Mouse (Mus musculus) ES-E14 (cell line): ENCODE data around the gene Tex261. TPM values are rescaled to one million over a fixed set of nuclear protein-coding genes. Genes with fewer than 3 reads are reported as not detected.

Experiments used
- DNase-seq: peaks from one replicate; pipeline ENCODE4 v3.0.0-alpha.2; 2013; ENCODE audit warnings: low read depth, low spot score
- H3K27ac ChIP-seq: 2 replicates; pipeline ENCODE4 v1.5.1; 2012; ENCODE audit warnings: low read depth, mild to moderate bottlenecking, low read length, moderate library complexity, mixed read lengths; ENCODE audit not compliant: poor library complexity, insufficient read depth, severe bottlenecking
- H3K36me3 ChIP-seq: 2 replicates; pipeline ENCODE4 v1.6.1; 2012; ENCODE audit warnings: mild to moderate bottlenecking, low read length, moderate library complexity, mixed read lengths; ENCODE audit not compliant: control insufficient read depth, poor library complexity, insufficient read depth, severe bottlenecking
- H3K4me1 ChIP-seq, 2 experiments: fragments of 150-350 bp in 1 of 2; sonication (generic) in 1 of 2; 2 replicates each; pipeline ENCODE4 v1.6.1; 2012; ENCODE audit warnings: low read length in 2 of 2, mild to moderate bottlenecking in 1 of 2, mixed read lengths in 1 of 2; ENCODE audit not compliant: control insufficient read depth in 2 of 2, insufficient read depth in 2 of 2, poor library complexity in 1 of 2
- H3K4me3 ChIP-seq, 2 experiments: fragments of 150-350 bp in 1 of 2; sonication (generic) in 1 of 2; 2 replicates each; pipeline ENCODE4 v1.5.1; 2012; ENCODE audit warnings: low read length in 2 of 2, low read depth in 1 of 2, mild to moderate bottlenecking in 1 of 2, mixed read lengths in 1 of 2; ENCODE audit not compliant: insufficient read depth in 1 of 2, poor library complexity in 1 of 2, severe bottlenecking in 1 of 2
- H3K9ac ChIP-seq: 2 replicates; pipeline ENCODE4 v1.6.1; 2012; ENCODE audit warnings: low read depth, mild to moderate bottlenecking, low read length, mixed read lengths; ENCODE audit not compliant: poor library complexity, insufficient read depth, severe bottlenecking
- H3K9me3 ChIP-seq: fragments of 150-350 bp; sonication (generic); 2 replicates; pipeline ENCODE4 v1.6.1; 2012; ENCODE audit warnings: low read depth, mild to moderate bottlenecking, low read length; ENCODE audit not compliant: control insufficient read depth, insufficient read depth
- CHD2 ChIP-seq: IDR thresholded peaks from 2 replicates; pipeline ENCODE4 v1.6.1; 2014; ENCODE audit warnings: mild to moderate bottlenecking, low read depth, low read length, inconsistent platforms
- HCFC1 ChIP-seq: IDR thresholded peaks from 2 replicates; pipeline ENCODE4 v1.6.1; 2012; ENCODE audit warnings: low read length, inconsistent platforms, borderline replicate concordance; ENCODE audit not compliant: insufficient read depth
- MAFK ChIP-seq: IDR thresholded peaks from 2 replicates; pipeline ENCODE4 v1.6.1; 2014; ENCODE audit warnings: mild to moderate bottlenecking, low read depth, low read length, inconsistent platforms; ENCODE audit not compliant: insufficient read depth
- ZC3H11A ChIP-seq: IDR thresholded peaks from 2 replicates; pipeline ENCODE4 v1.6.1; 2012; ENCODE audit warnings: low read depth, mild to moderate bottlenecking, inconsistent platforms, low read length, borderline replicate concordance
- ZNF384 ChIP-seq: IDR thresholded peaks from 2 replicates; pipeline ENCODE4 v1.6.1; 2012; ENCODE audit warnings: low read depth, low read length, inconsistent platforms
- in situ Hi-C, 2 experiments: fragments of 600-800 bp; cut with MboI; formaldehyde crosslinking; loops; one replicate each; pipeline ENCODE4 v1.15.1; 2025; ENCODE audit warnings: low sequenced_read_pairs in 2 of 2, inconsistent platforms in 1 of 2; ENCODE audit not compliant: unreplicated experiment in 2 of 2
- total RNA-seq: library from RNA; depleted of rRNA; stranded (reverse); fragments of 300-350 nt; gene quantifications from 2 replicates; pipeline ENCODE4 v1.2.3, GENCODE M21; 2012

Gene Tex261
- total RNA-seq, 1 experiment: 70.9 TPM

GRCm38 (mm10) chr6:83786426-83786825, 10.8 kb upstream of the Tex261 start:
- no peak for DNase-seq
- in situ Hi-C loops: no loop called here
- no peak for TF ChIP-seq HCFC1
- TF ChIP-seq ZNF384: no peak
- no peak for TF ChIP-seq MAFK
- no peak for TF ChIP-seq ZC3H11A
- TF ChIP-seq CHD2: no peak
- H3K27ac ChIP-seq: no peak overlapping the region
- H3K9me3 ChIP-seq: no peaks in the 10 kb centered on the region
- H3K36me3 ChIP-seq: no peaks in the 10 kb centered on the region
- no peak overlapping the region for H3K9ac ChIP-seq
- H3K4me1 ChIP-seq: peaks cover 0 to 1% of the 10 kb centered on the region in 2 experiments; a peak in 1 of 4 replicates
- no peak overlapping the region for H3K4me3 ChIP-seq

- in situ Hi-C loops: no loop called here
- Histone ChIP-seq H3K4me3 (no peak overlapping the region), H3K36me3 (no peaks in the 10 kb centered on the region), H3K4me1 (peaks cover 0 to 5% of the 10 kb centered on the region in 2 experiments; a peak in 2 of 4 replicates), H3K27ac (no peak overlapping the region), H3K9me3 (no peaks in the 10 kb centered on the region), H3K9ac (no peak overlapping the region)
- TF ChIP-seq ZNF384 (no peak), ZC3H11A (peak; percentile 71; the same call in 1 of the 2 replicates)
- no peak for DNase-seq
Observed at GRCm38 (mm10) chr6:83779026-83779425, 3.4 kb upstream of the Tex261 start.

- Histone ChIP-seq H3K9me3 (no peaks in the 10 kb centered on the region), H3K9ac (no peak overlapping the region), H3K27ac (no peak overlapping the region), H3K36me3 (peaks cover 4% of the 10 kb centered on the region; the same call in 1 of the 2 replicates), H3K4me1 (peaks cover 0 to 5% of the 10 kb centered on the region in 2 experiments; a peak in 2 of 4 replicates), H3K4me3 (no peak overlapping the region)
- no peak for DNase-seq
- in situ Hi-C loops: no loop called here
- TF ChIP-seq CHD2: no peak
- no peak for TF ChIP-seq MAFK
- TF ChIP-seq ZC3H11A: no peak
- no peak for TF ChIP-seq HCFC1
- TF ChIP-seq ZNF384: no peak
Observed at GRCm38 (mm10) chr6:83778306-83778705, 2.7 kb upstream of the Tex261 start.

GRCm38 (mm10) chr6:83774781-83775563, 641 bp downstream of the Tex261 start:
- no peak for TF ChIP-seq CHD2
- TF ChIP-seq ZC3H11A: no peak
- no peak for TF ChIP-seq ZNF384
- TF ChIP-seq HCFC1: no peak
- no peak for TF ChIP-seq MAFK
- H3K4me1 ChIP-seq: peaks cover 0 to 5% of the 10 kb centered on the region in 2 experiments; a peak in 2 of 4 replicates
- peak overlapping the region; percentile 82 to 93 for H3K4me3 ChIP-seq
- H3K9me3 ChIP-seq: no peaks in the 10 kb centered on the region
- no peak overlapping the region for H3K27ac ChIP-seq
- in situ Hi-C loops: no loop called here
- DNase-seq: no peak
- H3K9ac ChIP-seq: peak overlapping the region; percentile 77
- peaks cover 22% of the 10 kb centered on the region; the same call in 1 of the 2 replicates for H3K36me3 ChIP-seq
